Mouse (Mus musculus): Measurements from ENCODE around the gene Zfyve27.

Zfyve27 gene

DNA sequence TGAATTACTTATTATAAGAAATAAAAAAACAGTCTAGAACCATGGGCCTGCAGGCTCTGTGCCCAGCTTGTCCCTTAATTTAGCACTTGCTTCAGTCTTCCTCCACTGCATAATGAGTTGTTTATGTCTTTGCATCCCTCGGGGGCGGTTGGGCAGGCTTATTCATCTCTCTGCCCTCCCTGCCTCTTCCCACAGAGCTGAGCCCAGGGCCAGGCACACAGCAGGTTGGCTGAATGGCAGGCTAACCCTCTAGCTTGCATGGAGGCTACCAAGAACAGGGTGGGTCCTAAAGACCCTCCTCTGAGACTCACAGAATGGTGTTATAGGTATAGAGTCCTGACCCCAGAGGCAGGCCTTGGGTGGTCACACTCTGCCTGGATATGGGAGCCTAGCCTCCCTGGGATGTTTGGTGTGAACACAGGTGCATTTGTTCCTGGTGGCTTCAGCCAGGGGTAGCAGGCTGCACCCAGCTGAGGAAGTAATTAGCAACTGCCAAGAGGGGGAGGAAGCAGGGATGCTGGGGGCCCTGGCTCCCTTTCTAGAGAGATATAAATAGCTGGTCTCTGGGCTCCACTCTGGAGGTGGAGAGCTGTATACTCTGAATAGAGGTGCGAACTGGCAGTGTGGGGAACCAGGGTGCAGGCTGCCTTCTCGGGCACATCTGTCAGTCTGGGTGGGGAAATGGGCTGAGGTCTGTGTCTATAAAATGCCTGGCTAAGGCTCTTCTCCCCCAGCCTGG lies 74.0 kb downstream of the Zfyve27 start:
- no peak for DNase-seq (ENCODE audit: low read depth)

DNA sequence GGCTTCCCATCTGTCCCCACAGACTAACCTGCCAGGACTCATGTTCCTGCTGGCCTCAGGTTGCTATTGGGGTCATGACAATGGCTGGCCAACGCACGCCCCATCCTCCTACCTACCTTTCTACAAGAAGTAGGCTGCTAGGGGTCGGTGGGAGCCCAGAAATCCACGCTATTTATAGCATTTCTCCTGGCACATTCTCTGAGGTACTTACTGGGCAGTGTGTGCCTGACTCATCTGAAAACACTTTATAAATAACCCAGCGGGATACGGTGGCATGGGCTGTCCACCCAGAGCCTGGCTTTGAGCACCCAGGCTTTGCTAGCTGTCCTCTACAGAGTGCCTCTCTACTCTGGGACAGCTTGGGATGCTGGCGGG lies 74.6 kb downstream of the Zfyve27 start:
- no peak for DNase-seq (ENCODE audit: low read depth)

DNA sequence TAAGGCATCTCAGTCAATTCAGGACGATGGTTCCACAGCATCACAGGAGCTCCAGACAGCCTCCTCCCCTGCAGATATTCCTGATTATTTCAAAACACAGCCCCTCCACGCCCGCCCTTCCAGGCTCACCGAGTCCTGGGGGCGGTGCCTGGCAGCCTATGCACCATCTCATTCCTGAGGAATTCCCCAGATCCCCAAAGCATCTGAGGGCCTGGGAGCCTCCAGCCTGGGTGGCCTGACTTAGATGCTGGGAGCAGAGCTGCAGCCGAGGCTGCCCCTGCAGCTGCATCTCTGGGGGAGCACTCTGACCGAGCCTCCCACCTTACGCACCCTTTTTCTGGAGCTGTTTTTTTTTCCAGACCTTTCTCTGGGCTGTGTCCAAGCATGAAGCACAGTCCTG lies 77.1 kb downstream of the Zfyve27 start:
- DNase-seq (ENCODE audit: low read depth), result no peak

DNA sequence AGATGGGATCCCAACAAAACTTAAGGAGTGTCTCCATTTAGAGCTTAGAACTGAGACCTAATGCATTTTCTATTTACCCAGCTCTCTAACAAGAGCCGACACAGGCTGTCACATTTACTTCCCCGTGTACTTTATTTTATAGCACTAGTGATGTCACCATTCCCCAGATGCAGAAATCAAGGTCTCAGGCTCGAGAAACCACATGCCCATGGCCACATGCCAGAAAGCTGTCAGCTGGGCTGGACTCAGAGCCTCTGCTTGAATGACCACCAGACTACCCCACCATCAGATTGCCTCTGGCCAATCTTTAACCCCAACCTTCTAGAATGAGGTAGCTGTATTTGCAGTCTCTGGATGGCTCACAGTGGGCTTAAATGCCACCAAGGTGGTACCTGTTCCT lies 79.7 kb downstream of the Zfyve27 start:
- DNase-seq (ENCODE audit: low read depth), result no peak
